Mouse (Mus musculus): ENCODE measurements around the gene Flot1. TPM values are rescaled to one million over a fixed set of nuclear protein-coding genes. Genes with fewer than 3 reads are reported as not detected.
A peak's percentile ranks its signal among the peaks of the same experiment; 100 is the strongest.
"Not testable (repeated sequence)": the region's sequence is repeated elsewhere in the genome, so short reads cannot be mapped to it uniquely, and the experiment has no call there.

The Flot1 gene
- total RNA-seq, 2 experiments from 2014 or later: 125 to 141 TPM

- DNase-seq (ENCODE audit: low spot score): no peak
- intact Hi-C loops (cut with DNase I): loop anchor here (10.0 kb wide), 1 partner anchor 151 kb away; the partner anchor contains the start of gene Prr3
Measured at GRCm38 (mm10) chr17:35833894-35834293, 10.9 kb downstream of the Flot1 start.

DNA sequence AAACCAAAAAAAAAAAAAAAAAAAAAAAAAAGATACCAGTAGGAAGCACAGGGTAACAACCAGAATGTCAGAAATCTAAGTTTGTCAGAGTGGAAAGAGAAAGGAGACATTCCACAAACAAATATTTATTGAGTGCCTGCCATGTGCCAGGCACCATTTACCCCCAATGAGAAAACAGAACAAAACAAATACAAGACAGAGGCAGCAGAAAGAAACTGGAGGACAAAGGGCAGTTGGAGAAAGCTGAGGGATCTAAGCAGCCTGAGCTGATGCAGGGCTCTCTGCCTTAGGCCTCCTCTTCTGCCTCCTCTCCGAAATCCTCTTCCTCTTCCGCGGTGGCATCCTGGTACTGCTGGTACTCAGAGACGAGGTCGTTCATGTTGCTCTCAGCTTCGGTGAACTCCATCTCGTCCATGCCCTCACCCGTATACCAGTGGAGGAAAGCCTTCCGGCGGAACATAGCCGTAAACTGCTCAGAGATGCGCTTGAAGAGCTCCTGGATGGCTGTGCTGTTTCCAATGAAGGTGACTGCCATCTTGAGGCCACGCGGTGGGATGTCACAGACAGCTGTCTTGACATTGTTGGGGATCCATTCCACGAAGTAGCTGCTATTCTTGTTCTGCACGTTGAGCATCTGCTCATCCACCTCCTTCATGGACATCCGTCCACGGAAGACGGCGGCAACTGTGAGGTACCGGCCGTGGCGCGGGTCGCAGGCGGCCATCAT lies 11.8 kb downstream of the Flot1 start:
- no peak for DNase-seq (ENCODE audit: low spot score)
- intact Hi-C loops (cut with DNase I): loop anchor here (5.0 to 10.0 kb wide), 2 partner anchors 82 to 150 kb away; partner anchors contain the start of genes Mrps18b, Ppp1r10 and Prr3

- intact Hi-C loops (cut with DNase I): loop anchor here (1.0 to 10.0 kb wide), 3 partner anchors 37 to 149 kb away; partner anchors contain the start of genes Mrps18b, Ppp1r10 and Prr3
- no peak for DNase-seq (ENCODE audit: low spot score)
Measured at GRCm38 (mm10) chr17:35835424-35836140, 12.6 kb downstream of the Flot1 start.

- peak; percentile 59 for DNase-seq (ENCODE audit: low spot score)
- intact Hi-C loops (cut with DNase I): loop anchor here (1.0 to 10.0 kb wide), 3 partner anchors 36 to 148 kb away; partner anchors contain the start of genes Mrps18b, Ppp1r10 and Prr3
Measured at GRCm38 (mm10) chr17:35836178-35836965, 13.3 kb downstream of the Flot1 start.

DNA sequence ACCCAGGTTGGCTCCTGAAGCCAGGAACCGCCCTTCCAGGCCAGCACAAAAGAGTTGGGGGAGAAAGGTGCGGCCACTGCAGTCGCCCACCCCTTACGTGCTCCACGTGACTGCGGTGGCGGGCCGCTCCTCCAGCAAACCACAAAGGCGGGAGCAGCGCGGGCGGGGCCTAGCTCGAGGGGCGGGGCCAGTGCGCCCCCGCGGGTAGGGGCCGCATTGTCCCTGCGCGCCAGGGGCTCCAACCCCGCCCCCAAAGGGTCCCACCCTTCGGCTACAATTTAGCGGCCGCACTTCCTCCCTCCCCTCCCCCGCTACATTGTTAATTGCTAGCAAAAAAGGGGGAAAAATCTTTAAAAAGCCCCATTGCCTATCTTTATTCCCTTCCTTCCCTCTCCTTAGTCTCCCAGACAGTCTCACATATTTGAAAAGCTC lies 14.0 kb downstream of the Flot1 start:
- intact Hi-C loops (cut with DNase I): loop anchor here (1.0 to 10.0 kb wide), 3 partner anchors 35 to 148 kb away; partner anchors contain the start of genes Mrps18b, Ppp1r10 and Prr3
- peak; percentile 84 for DNase-seq (ENCODE audit: low spot score)

DNA sequence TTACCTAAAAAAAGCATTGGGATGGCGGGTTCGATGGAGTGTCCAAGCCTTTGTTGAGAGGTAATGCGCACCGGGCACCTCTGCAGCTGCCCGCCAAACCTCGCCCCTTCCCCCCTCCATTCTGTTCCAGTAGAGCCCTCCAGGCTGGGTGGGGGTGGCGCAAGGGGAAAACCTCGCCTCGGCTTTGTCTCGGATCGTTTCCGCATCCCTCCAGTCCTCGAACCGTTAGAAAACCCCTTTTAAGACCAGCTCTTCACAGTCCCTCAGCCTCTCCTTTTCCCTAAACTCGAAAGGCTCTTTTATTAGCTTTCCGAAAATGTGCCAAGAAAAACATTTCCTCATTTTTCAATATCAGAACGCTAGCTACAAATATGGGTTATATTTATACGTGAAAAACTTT lies 14.5 kb downstream of the Flot1 start:
- intact Hi-C loops (cut with DNase I): loop anchor here (5.0 to 10.0 kb wide), 2 partner anchors 80 to 147 kb away; partner anchors contain the start of genes Mrps18b, Ppp1r10 and Prr3
- DNase-seq (ENCODE audit: low spot score): no peak

DNA sequence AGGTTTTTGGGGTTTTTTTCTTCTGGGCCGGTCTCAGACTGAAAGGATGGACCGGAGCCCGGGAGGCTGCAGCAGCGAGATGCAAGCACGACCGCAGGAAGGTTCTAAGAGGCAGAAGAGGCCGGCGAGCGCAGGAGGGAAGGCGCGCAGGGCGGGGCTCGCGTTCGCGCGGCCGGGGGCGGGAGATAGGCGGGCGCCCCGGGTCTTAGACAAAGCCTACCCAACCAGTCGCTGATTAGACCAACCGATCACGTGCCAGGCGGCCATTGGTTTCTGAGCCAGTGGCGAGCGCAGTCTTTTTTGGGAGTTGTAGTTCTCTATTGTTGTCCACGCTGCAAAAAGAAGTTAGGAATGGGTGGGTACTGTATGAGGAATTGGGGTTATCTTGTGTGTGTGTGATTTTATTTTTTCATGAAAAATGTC lies 15.1 kb downstream of the Flot1 start, which contains the start of gene Tubb5:
Gene Tubb5, minus strand, starts transcription at position 185 of the 423 bp plus-strand sequence.
- DNase-seq (ENCODE audit: low spot score): peak; percentile 97
- intact Hi-C loops (cut with DNase I): loop anchor here (5.0 to 10.0 kb wide), 2 partner anchors 79 to 147 kb away; partner anchors contain the start of genes Mrps18b, Ppp1r10 and Prr3

GRCm38 (mm10) chr17:35838570-35838969 lies 15.5 kb downstream of the Flot1 start:
- intact Hi-C loops (cut with DNase I): loop anchor here (5.0 to 10.0 kb wide), 2 partner anchors 79 to 146 kb away; partner anchors contain the start of genes Mrps18b, Ppp1r10 and Prr3

GRCm38 (mm10) chr17:35839002-35839401 lies 16.0 kb downstream of the Flot1 start:
- intact Hi-C loops (cut with DNase I): loop anchor here (5.0 to 10.0 kb wide), 2 partner anchors 78 to 146 kb away; partner anchors contain the start of genes Mrps18b, Ppp1r10 and Prr3
- not testable (repeated sequence) for DNase-seq (ENCODE audit: low spot score)

More at GRCm38 (mm10) chr17:35838570-35838969, 15.5 kb downstream of the Flot1 start:
- no peak for DNase-seq (ENCODE audit: low spot score)

- intact Hi-C loops (cut with DNase I): no loop called here
- DNase-seq (ENCODE audit: low spot score): no peak
Measured at GRCm38 (mm10) chr17:35840561-35840960, 17.5 kb downstream of the Flot1 start.

- intact Hi-C loops (cut with DNase I): no loop called here
- DNase-seq (ENCODE audit: low spot score): peak; percentile 100
Measured at GRCm38 (mm10) chr17:35841076-35841950, 18.3 kb downstream of the Flot1 start, which contains the start of gene Mdc1. Gene Mdc1 (plus strand): TSS chr17:35841515.

GRCm38 (mm10) chr17:35842006-35842405 lies 19.0 kb downstream of the Flot1 start:
- intact Hi-C loops (cut with DNase I): loop anchor here (2.0 kb wide), 1 partner anchor 19 kb away; the partner anchor contains the start of gene Nrm
- no peak for DNase-seq (ENCODE audit: low spot score)

GRCm38 (mm10) chr17:35843514-35843913 lies 20.5 kb downstream of the Flot1 start:
- intact Hi-C loops (cut with DNase I): loop anchor here (2.0 kb wide), 1 partner anchor 17 kb away; the partner anchor contains the start of gene Nrm

GRCm38 (mm10) chr17:35848112-35848511 lies 25.1 kb downstream of the Flot1 start:
- intact Hi-C loops (cut with DNase I): no loop called here
- DNase-seq (ENCODE audit: low spot score): no peak

More at GRCm38 (mm10) chr17:35843514-35843913, 20.5 kb downstream of the Flot1 start:
- no peak for DNase-seq (ENCODE audit: low spot score)

- intact Hi-C loops (cut with DNase I): no loop called here
- DNase-seq (ENCODE audit: low spot score): no peak
Measured at GRCm38 (mm10) chr17:35850974-35851373, 27.9 kb downstream of the Flot1 start.

DNA sequence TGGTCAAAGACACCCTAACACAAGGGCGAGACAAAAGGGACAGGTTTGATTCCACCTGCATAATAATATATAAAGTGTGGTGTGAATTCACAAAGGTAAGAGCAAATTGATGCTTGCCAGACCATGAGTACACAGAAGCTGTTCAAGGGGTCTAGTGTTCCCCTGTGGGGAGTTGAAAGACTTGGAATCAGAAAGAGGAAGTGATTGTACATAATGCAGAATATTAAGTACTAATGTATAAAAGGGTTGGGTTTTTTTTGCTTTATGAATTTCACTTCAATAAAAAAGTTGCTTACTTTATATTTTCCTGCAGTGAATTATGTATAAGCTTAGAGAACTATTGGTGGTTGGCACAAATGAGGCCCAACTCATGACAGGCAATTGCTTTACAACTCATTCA lies 36.3 kb downstream of the Flot1 start:
- DNase-seq (ENCODE audit: low spot score): no peak
- intact Hi-C loops (cut with DNase I): no loop called here

GRCm38 (mm10) chr17:35859835-35860234 lies 36.8 kb downstream of the Flot1 start:
- no peak for DNase-seq (ENCODE audit: low spot score)
- intact Hi-C loops (cut with DNase I): loop anchor here (2.0 kb wide), 1 partner anchor 17 kb away; no protein-coding TSS in a partner anchor

GRCm38 (mm10) chr17:35860831-35861197 lies 37.8 kb downstream of the Flot1 start:
- intact Hi-C loops (cut with DNase I): loop anchor here (2.0 kb wide), 1 partner anchor 18 kb away; no protein-coding TSS in a partner anchor
- no peak for DNase-seq (ENCODE audit: low spot score)
